Mouse (Mus musculus) adrenal gland, postnatal 4 days (tissue): ENCODE data around the gene Nmral1. TPM values are rescaled to one million over a fixed set of nuclear protein-coding genes. Genes with fewer than 3 reads are reported as not detected.

ENCODE experiments used
- DNase-seq, 2 experiments: peaks; one replicate each; pipeline ENCODE4 v3.0.0; 2021 to 2022; ENCODE audit warnings: low spot score in 2 of 2, mixed read lengths in 2 of 2
- total RNA-seq, 2 experiments: library from RNA; stranded (reverse); gene quantifications; 2 replicates each; pipeline ENCODE4 v1.2.3; 2021

The Nmral1 gene
- total RNA-seq, 2 experiments from 2014 or later = 21.1 to 21.6 TPM

DNA sequence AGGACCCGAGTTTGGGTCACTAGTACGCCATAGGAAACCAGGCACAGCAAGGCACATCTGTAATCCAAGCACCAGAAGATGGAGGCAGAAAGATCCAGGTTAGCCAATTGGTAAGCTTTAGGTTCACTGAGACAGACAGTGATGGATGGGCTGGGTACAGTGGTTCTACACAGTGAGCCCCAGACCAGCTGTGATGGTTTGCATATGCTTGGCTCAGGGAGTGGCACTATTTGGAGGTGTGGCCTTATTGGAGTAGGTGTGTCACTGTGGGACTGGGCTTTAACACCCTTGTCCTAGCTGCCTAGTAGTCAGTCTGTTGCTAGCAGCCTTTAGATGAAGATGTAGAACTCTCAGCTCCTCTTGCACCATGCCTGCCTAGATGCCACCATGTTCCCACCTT, 55.4 kb downstream of the Nmral1 start:
- DNase-seq = no peak

GRCm38 (mm10) chr16:4661605-4662004, 57.6 kb downstream of the Nmral1 start:
- DNase-seq = no peak

Other genes with a start within 250 kb of the Nmral1 start
- gene Srl, start 177.5 kb downstream of the Nmral1 start, total RNA-seq = 10 to 100 TPM; 21.8 to 42.0 TPM
- gene Tfap4, start 159.5 kb downstream of the Nmral1 start, total RNA-seq = 10 to 100 TPM; 16.6 to 19.2 TPM
- 10 to 100 TPM; 66.0 to 77.7 TPM for gene Glis2, start 124.6 kb downstream of the Nmral1 start, total RNA-seq
- gene Pam16, start 94.4 kb downstream of the Nmral1 start, total RNA-seq = 10 to 100 TPM; 68.8 to 72.6 TPM
- gene Vasn, start 79.4 kb downstream of the Nmral1 start, total RNA-seq = 10 to 100 TPM; 15.7 to 18.8 TPM
- gene Dnaja3, start 79.4 kb downstream of the Nmral1 start, total RNA-seq = 10 to 100 TPM; 78.6 to 83.5 TPM
- gene Coro7, start 39.6 kb downstream of the Nmral1 start, total RNA-seq = 10 to 100 TPM; 32.8 to 42.6 TPM
- 100 to 1,000 TPM in 1 of 2 experiments, 10 to 100 TPM in 1; 90.9 to 103 TPM for gene Hmox2, start 7.0 kb upstream of the Nmral1 start, total RNA-seq
- gene Cdip1, start 70.9 kb upstream of the Nmral1 start, total RNA-seq = 100 to 1,000 TPM; 144 to 161 TPM
- under 1 TPM in 1 of 2 experiments, not detected in 1; 0.11 TPM for gene 4930562C15Rik, start 116.1 kb upstream of the Nmral1 start, total RNA-seq
- gene Ubald1, start 161.0 kb upstream of the Nmral1 start, total RNA-seq = 10 to 100 TPM; 32.7 to 36.3 TPM
- gene Mgrn1, start 166.9 kb upstream of the Nmral1 start, total RNA-seq = 10 to 100 TPM; 91.7 to 96.1 TPM
- 100 to 1,000 TPM; 105 to 110 TPM for gene Nudt16l1, start 219.4 kb upstream of the Nmral1 start, total RNA-seq
- gene Anks3, start 244.8 kb upstream of the Nmral1 start, total RNA-seq = 10 to 100 TPM; 51.9 to 60.5 TPM